In genomic region chr2:144265120-144265488, GRCm38 (mm10) we compare ENCODE assay signal across 20 mouse cellular contexts. TPM values are rescaled to one million over a fixed set of nuclear protein-coding genes. Genes with fewer than 3 reads are reported as not detected.
DNase-seq lines count a peak whose midpoint lies in the region; ATAC-seq lines count a peak whose summit lies in the region.
"Had no signal": no experiment of that assay in that cellular context is flagged by ENCODE, and none has a peak within 500 bp of the region (broad histone marks: within the 10 kb centered on the region; RNA-seq: fewer than 3 reads in every experiment).

No protein-coding gene starts in this region.

- WGBS in heart, embryonic 12.5 days = 71% methylated on average over 3 of the region's 3 CpGs
- 76% methylated on average over 3 of the region's 3 CpGs for WGBS in heart, embryonic 10.5 days
- WGBS in limb, embryonic 15.5 days = 65% methylated on average over 3 of the region's 3 CpGs
- WGBS in limb, embryonic 10.5 days = 79% methylated on average over 3 of the region's 3 CpGs
- 66% methylated on average over 3 of the region's 3 CpGs for WGBS in liver, embryonic 11.5 days
- WGBS in macrophage (ENCODE audit: missing documents) = 61% methylated on average over 3 of the region's 3 CpGs
- whole genome bisulfite sequencing in intestine, embryonic 16.5 days = 66% methylated on average over 3 of the region's 3 CpGs

- no peak for DNase-seq in heart, embryonic 10.5 days (ENCODE audit: low spot score)
- DNase-seq in limb, embryonic 10.5 days (ENCODE audit: low spot score) = no peak
- DNase-seq in liver, embryonic 11.5 days (ENCODE audit: low spot score) = no peak
- no peak for DNase-seq in left cerebral cortex, adult 11 months (ENCODE audit: low spot score)
- DNase-seq: cerebellum, adult 11-12 months; cerebellum, postnatal 36 days; forebrain, postnatal 0 days; lung, adult 18-20 months; lung, postnatal 14 days; midbrain, embryonic 14.5 days; thymus, adult 18-20 months; thymus, postnatal 4 days had no signal

- H3K27me3 ChIP-seq in heart, embryonic 12.5 days (replicated peaks) = no peaks in the 10 kb centered on the region
- H3K27me3 ChIP-seq in heart, embryonic 10.5 days (ENCODE audit: insufficient read depth, poor library complexity, severe bottlenecking) = no peaks in the 10 kb centered on the region
- no peaks in the 10 kb centered on the region for H3K27me3 ChIP-seq in limb, embryonic 15.5 days
- H3K27me3 ChIP-seq in limb, embryonic 10.5 days (ENCODE audit: low read depth, poor library complexity, severe bottlenecking) = no peaks in the 10 kb centered on the region
- no peaks in the 10 kb centered on the region for H3K27me3 ChIP-seq in liver, embryonic 11.5 days (replicated peaks; ENCODE audit: control insufficient read depth, insufficient read depth, low read length)
- H3K27me3 ChIP-seq in intestine, embryonic 16.5 days (replicated peaks; ENCODE audit: control insufficient read depth, insufficient read depth, low read length) = no peaks in the 10 kb centered on the region
- H3K27me3 ChIP-seq: embryonic facial prominence, embryonic 15.5 days; megakaryocyte, embryonic 14.5 days had no signal

- peaks cover 99% of the 10 kb centered on the region for H3K79me2 ChIP-seq in macrophage (ENCODE audit: inconsistent target)

- no peaks in the 10 kb centered on the region for H3K9me3 ChIP-seq in heart, embryonic 12.5 days (replicated peaks)
- H3K9me3 ChIP-seq in heart, embryonic 10.5 days = no peaks in the 10 kb centered on the region
- H3K9me3 ChIP-seq in limb, embryonic 15.5 days = no peaks in the 10 kb centered on the region
- H3K9me3 ChIP-seq in limb, embryonic 10.5 days (replicated peaks) = no peaks in the 10 kb centered on the region
- H3K9me3 ChIP-seq in liver, embryonic 11.5 days (ENCODE audit: control insufficient read depth, low read length) = no peaks in the 10 kb centered on the region
- H3K9me3 ChIP-seq in intestine, embryonic 16.5 days (ENCODE audit: control insufficient read depth, low read length) = no peaks in the 10 kb centered on the region
- H3K9me3 ChIP-seq: embryonic facial prominence, embryonic 15.5 days; megakaryocyte, embryonic 14.5 days had no signal

- no peak overlapping the region for H3K4me2 ChIP-seq in heart, embryonic 12.5 days
- no peak overlapping the region for H3K4me2 ChIP-seq in limb, embryonic 15.5 days
- H3K4me2 ChIP-seq in liver, embryonic 11.5 days = peak overlapping the region; percentile 89
- no peak overlapping the region for H3K4me2 ChIP-seq in intestine, embryonic 16.5 days (ENCODE audit: low read depth, low read length)
- H3K4me2 ChIP-seq: embryonic facial prominence, embryonic 15.5 days; hindbrain, embryonic 14.5 days had no signal

- no peak for ATAC-seq in heart, embryonic 12.5 days (ENCODE audit: insufficient number of reproducible peaks, low FRiP score)
- ATAC-seq in limb, embryonic 15.5 days (ENCODE audit: insufficient number of reproducible peaks, low FRiP score, low TSS enrichment, low read depth) = no peak
- no peak for ATAC-seq in liver, embryonic 11.5 days (replicated peaks; ENCODE audit: low FRiP score)
- no peak for ATAC-seq in intestine, embryonic 16.5 days
- ATAC-seq: CD4-positive, CD25-positive, alpha-beta regulatory T cell, adult 4 months; forebrain, postnatal 0 days had no signal

- no peak overlapping the region for H3K4me3 ChIP-seq in heart, embryonic 12.5 days
- no peak overlapping the region for H3K4me3 ChIP-seq in heart, embryonic 10.5 days
- H3K4me3 ChIP-seq in limb, embryonic 15.5 days = no peak overlapping the region
- H3K4me3 ChIP-seq in limb, embryonic 10.5 days = no peak overlapping the region
- 0 out of 2 replicates have a peak overlapping the region, but pooled peaks have one; percentile 6 for H3K4me3 ChIP-seq in liver, embryonic 11.5 days (ENCODE audit: low read depth, low read length)
- H3K4me3 ChIP-seq in macrophage (ENCODE audit: inconsistent target) = no peak overlapping the region
- no peak overlapping the region for H3K4me3 ChIP-seq in intestine, embryonic 16.5 days (ENCODE audit: low read length)
- H3K4me3 ChIP-seq: embryonic facial prominence, embryonic 15.5 days had no signal

- no peak overlapping the region for H3K9ac ChIP-seq in heart, embryonic 12.5 days
- H3K9ac ChIP-seq in limb, embryonic 15.5 days = no peak overlapping the region
- no peak overlapping the region for H3K9ac ChIP-seq in liver, embryonic 11.5 days (ENCODE audit: low read depth, low read length)
- H3K9ac ChIP-seq in intestine, embryonic 16.5 days (ENCODE audit: low read depth, low read length) = no peak overlapping the region
- H3K9ac ChIP-seq: embryonic facial prominence, embryonic 15.5 days; forebrain, postnatal 0 days; hindbrain, embryonic 14.5 days had no signal

- H3K4me1 ChIP-seq in heart, embryonic 12.5 days (replicated peaks) = peaks cover 31% of the 10 kb centered on the region
- H3K4me1 ChIP-seq in heart, embryonic 10.5 days = peaks cover 24% of the 10 kb centered on the region
- peaks cover 28% of the 10 kb centered on the region for H3K4me1 ChIP-seq in limb, embryonic 15.5 days
- H3K4me1 ChIP-seq in limb, embryonic 10.5 days = peaks cover 23% of the 10 kb centered on the region
- peaks cover 36% of the 10 kb centered on the region for H3K4me1 ChIP-seq in liver, embryonic 11.5 days (replicated peaks; ENCODE audit: control insufficient read depth, insufficient read depth, low read length)
- H3K4me1 ChIP-seq in intestine, embryonic 16.5 days (ENCODE audit: control insufficient read depth, insufficient read depth, low read length) = peaks cover 29% of the 10 kb centered on the region

- H3K27ac ChIP-seq in heart, embryonic 12.5 days (ENCODE audit: poor library complexity, severe bottlenecking) = 0 out of 2 replicates have a peak overlapping the region, but pooled peaks have one; percentile 12
- H3K27ac ChIP-seq in heart, embryonic 10.5 days = no peak overlapping the region
- peak overlapping the region; percentile 39; the same call in 1 of the 2 replicates for H3K27ac ChIP-seq in limb, embryonic 15.5 days
- no peak overlapping the region for H3K27ac ChIP-seq in limb, embryonic 10.5 days
- H3K27ac ChIP-seq in liver, embryonic 11.5 days (ENCODE audit: low read depth, low read length) = no peak overlapping the region
- H3K27ac ChIP-seq in macrophage = peak overlapping the region; percentile 96
- no peak overlapping the region for H3K27ac ChIP-seq in intestine, embryonic 16.5 days (ENCODE audit: low read length)
- H3K27ac ChIP-seq: embryonic facial prominence, embryonic 15.5 days; hindbrain, embryonic 14.5 days had no signal

- H3K36me3 ChIP-seq in heart, embryonic 12.5 days = peaks cover 29% of the 10 kb centered on the region
- H3K36me3 ChIP-seq in heart, embryonic 10.5 days = peaks cover 57% of the 10 kb centered on the region
- H3K36me3 ChIP-seq in limb, embryonic 15.5 days = peaks cover 12% of the 10 kb centered on the region
- peaks cover 82% of the 10 kb centered on the region for H3K36me3 ChIP-seq in limb, embryonic 10.5 days
- H3K36me3 ChIP-seq in liver, embryonic 11.5 days (ENCODE audit: control insufficient read depth, insufficient read depth, low read length) = peaks cover 25% of the 10 kb centered on the region
- H3K36me3 ChIP-seq in macrophage (ENCODE audit: inconsistent target) = peaks cover 18% of the 10 kb centered on the region; the same call in 1 of the 2 replicates
- H3K36me3 ChIP-seq in intestine, embryonic 16.5 days (ENCODE audit: control insufficient read depth, insufficient read depth, low read length) = peaks cover 8% of the 10 kb centered on the region; the same call in 1 of the 2 replicates

RNA-seq across cellular contexts. Expression of gene Mgme1, which starts 5.4 kb away (rescaled TPM):
- 21.7 and 22.4 TPM in 2 replicates for polyA plus RNA-seq in heart, embryonic 12.5 days (2016; fragmentation: Nextera tagmentation; extraction: Ambion mirVana)
- 24.7 TPM in 2 replicates for polyA plus RNA-seq in heart, embryonic 10.5 days (2016; fragmentation: Nextera tagmentation; extraction: Ambion mirVana)
- 18.7 and 19.4 TPM in 2 replicates for polyA plus RNA-seq in limb, embryonic 15.5 days (2015; fragmentation: Nextera tagmentation; extraction: Ambion mirVana)
- 25.6 and 25.7 TPM in 2 replicates for polyA plus RNA-seq in limb, embryonic 10.5 days (2016; fragmentation: Nextera tagmentation; extraction: Ambion mirVana)
- polyA plus RNA-seq in liver, embryonic 11.5 days (2014; fragmentation: Nextera tagmentation; extraction: Ambion mirVana) = 26.0 and 26.6 TPM in 2 replicates
- total RNA-seq in macrophage (2018; cell fraction: chromatin; rRNA removed) = 10 to 100 TPM in 1 of 26 experiments, 1 to 10 TPM in 25; 1.1 to 10.1 (median 3.2) TPM
- 1 to 10 TPM; 2.1 to 9.7 (median 7.2) TPM for total RNA-seq in macrophage (2018; cell fraction: cytosol; rRNA removed)
- 10 to 100 TPM in 3 of 26 experiments, 1 to 10 TPM in 23; 2.3 to 11.6 (median 5.4) TPM for total RNA-seq in macrophage (2018; cell fraction: nucleus; rRNA removed)
- 6.5 to 9.0 TPM (median 8.4 TPM) in 3 replicates for polyA plus RNA-seq in macrophage (2018)
- 22.8 and 23.9 TPM in 2 replicates for polyA plus RNA-seq in intestine, embryonic 16.5 days (2015; fragmentation: Nextera tagmentation; extraction: Ambion mirVana)

RNA-seq across cellular contexts. Expression of gene Snx5, which starts 5.6 kb away (rescaled TPM):
- polyA plus RNA-seq in heart, embryonic 12.5 days (2016; fragmentation: Nextera tagmentation; extraction: Ambion mirVana) = 110 TPM in 2 replicates
- 119 and 128 TPM in 2 replicates for polyA plus RNA-seq in heart, embryonic 10.5 days (2016; fragmentation: Nextera tagmentation; extraction: Ambion mirVana)
- 107 and 120 TPM in 2 replicates for polyA plus RNA-seq in limb, embryonic 15.5 days (2015; fragmentation: Nextera tagmentation; extraction: Ambion mirVana)
- polyA plus RNA-seq in limb, embryonic 10.5 days (2016; fragmentation: Nextera tagmentation; extraction: Ambion mirVana) = 140 and 144 TPM in 2 replicates
- polyA plus RNA-seq in liver, embryonic 11.5 days (2014; fragmentation: Nextera tagmentation; extraction: Ambion mirVana) = 168 and 171 TPM in 2 replicates
- 1,000 to 10,000 TPM in 9 of 26 experiments, 100 to 1,000 TPM in 17; 133 to 1,527 (median 536) TPM for total RNA-seq in macrophage (2018; cell fraction: chromatin; rRNA removed)
- total RNA-seq in macrophage (2018; cell fraction: cytosol; rRNA removed) = 100 to 1,000 TPM; 263 to 703 (median 483) TPM
- total RNA-seq in macrophage (2018; cell fraction: nucleus; rRNA removed) = 100 to 1,000 TPM; 172 to 865 (median 371) TPM
- polyA plus RNA-seq in macrophage (2018) = 614 to 688 TPM (median 618 TPM) in 3 replicates
- 147 and 149 TPM in 2 replicates for polyA plus RNA-seq in intestine, embryonic 16.5 days (2015; fragmentation: Nextera tagmentation; extraction: Ambion mirVana)

Comparison
In these comparisons a context has a peak if more than half of its experiments do, and no peak if none do; other contexts are left out.
1. H3K27ac ChIP-seq: peak in heart, embryonic 12.5 days (single experiment), limb, embryonic 15.5 days (single experiment) and macrophage (single experiment); none in heart, embryonic 10.5 days (single experiment), limb, embryonic 10.5 days (single experiment), liver, embryonic 11.5 days (single experiment) and intestine, embryonic 16.5 days (single experiment).